In the genomic region with DNA sequence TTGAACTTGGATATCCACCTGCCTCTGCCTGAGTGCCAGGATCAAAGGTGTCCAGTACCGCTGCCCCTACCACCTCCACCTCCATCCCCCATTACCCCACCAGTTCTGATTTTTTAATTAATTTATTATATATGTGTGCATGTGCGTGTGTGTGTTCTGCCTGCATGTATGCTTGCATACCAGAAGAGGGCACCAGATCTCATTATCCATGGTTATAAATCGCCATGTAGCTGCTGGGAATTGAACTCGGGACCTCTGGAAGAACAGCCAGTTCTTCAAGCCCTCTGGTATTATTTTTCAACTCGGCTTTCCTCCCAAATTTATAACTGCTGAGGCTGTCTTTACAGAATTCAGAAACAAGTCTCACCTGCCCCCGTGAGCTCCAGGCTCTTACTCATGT, we compare ENCODE assay signal across 9 mouse cellular contexts. TPM values are rescaled to one million over a fixed set of nuclear protein-coding genes. Genes with fewer than 3 reads are reported as not detected.
A peak's percentile ranks its signal among the peaks of the same experiment; 100 is the strongest.
DNase-seq lines count a peak whose midpoint lies in the region; ATAC-seq and TF ChIP-seq lines count a peak whose summit lies in the region.
"Had no signal": no experiment of that assay in that cellular context is flagged by ENCODE, and none has a peak within 500 bp of the region (broad histone marks: within the 10 kb centered on the region; RNA-seq: fewer than 3 reads in every experiment).

No protein-coding gene starts in this region.

- WGBS in heart, postnatal 0 days = 97% methylated on average over 6 of the region's 6 CpGs
- WGBS in hindbrain, embryonic 12.5 days = 92% methylated on average over 6 of the region's 6 CpGs
- WGBS in midbrain, embryonic 12.5 days = 93% methylated on average over 6 of the region's 6 CpGs

- DNase-seq in heart, postnatal 0 days (ENCODE audit: low spot score) = no peak
- DNase-seq in heart, postnatal 4 days = no peak
- DNase-seq in MEL-GATA-1-ER (ENCODE audit: extremely low read depth, low read depth) (peak; percentile 6), MN1 (ENCODE audit: low spot score) (no peak)
- no peak for DNase-seq in spleen, adult 18-20 months
- no peak for DNase-seq in layer of hippocampus, adult 9-10 months (ENCODE audit: low spot score)
- DNase-seq: lung, postnatal 14 days had no signal

- H3K9me3 ChIP-seq in heart, postnatal 0 days (replicated peaks; ENCODE audit: control insufficient read depth, low read length) = no peaks in the 10 kb centered on the region
- H3K9me3 ChIP-seq in hindbrain, embryonic 12.5 days (replicated peaks) = no peaks in the 10 kb centered on the region
- no peaks in the 10 kb centered on the region for H3K9me3 ChIP-seq in midbrain, embryonic 12.5 days

- no peak for ATAC-seq in heart, postnatal 0 days (ENCODE audit: insufficient read depth, low read depth)
- no peak for ATAC-seq in hindbrain, embryonic 12.5 days (ENCODE audit: low FRiP score)
- no peak for ATAC-seq in midbrain, embryonic 12.5 days (ENCODE audit: low FRiP score, low read depth)

- H3K4me1 ChIP-seq in heart, postnatal 0 days (ENCODE audit: control insufficient read depth, insufficient read depth) = peaks cover 12% of the 10 kb centered on the region
- H3K4me1 ChIP-seq in hindbrain, embryonic 12.5 days = peaks cover 12% of the 10 kb centered on the region
- peaks cover 14% of the 10 kb centered on the region for H3K4me1 ChIP-seq in midbrain, embryonic 12.5 days

- TF ChIP-seq EP300 in heart, postnatal 0 days (IDR thresholded peaks at IDR 0.05; ENCODE audit: low read depth) = no peak

- no peak overlapping the region for H3K27ac ChIP-seq in heart, postnatal 0 days (ENCODE audit: low read depth)
- H3K27ac ChIP-seq in hindbrain, embryonic 12.5 days = no peak overlapping the region
- no peak overlapping the region for H3K27ac ChIP-seq in midbrain, embryonic 12.5 days (replicated peaks)

- no peaks in the 10 kb centered on the region for H3K27me3 ChIP-seq in heart, postnatal 0 days (ENCODE audit: control insufficient read depth, insufficient read depth, low read length)
- no peaks in the 10 kb centered on the region for H3K27me3 ChIP-seq in hindbrain, embryonic 12.5 days
- no peaks in the 10 kb centered on the region for H3K27me3 ChIP-seq in midbrain, embryonic 12.5 days

- peak overlapping the region; percentile 98 for H3K4me2 ChIP-seq in heart, postnatal 0 days (ENCODE audit: low read depth, low read length)
- peak overlapping the region; percentile 88 for H3K4me2 ChIP-seq in hindbrain, embryonic 12.5 days (replicated peaks)
- peak overlapping the region; percentile 69 for H3K4me2 ChIP-seq in midbrain, embryonic 12.5 days (replicated peaks)

- no peak for TF ChIP-seq CTCF in heart, postnatal 0 days (IDR thresholded peaks at IDR 0.05; ENCODE audit: low read depth)

- peak overlapping the region; percentile 95 for H3K4me3 ChIP-seq in heart, postnatal 0 days (ENCODE audit: low read depth, low read length)
- H3K4me3 ChIP-seq in hindbrain, embryonic 12.5 days = 0 out of 2 replicates have a peak overlapping the region, but pooled peaks have one; percentile 88
- H3K4me3 ChIP-seq in midbrain, embryonic 12.5 days = peak overlapping the region; percentile 71; the same call in 1 of the 2 replicates

- peaks cover 25% of the 10 kb centered on the region for H3K36me3 ChIP-seq in heart, postnatal 0 days (replicated peaks; ENCODE audit: control insufficient read depth, insufficient read depth, low read length)
- peaks cover 28% of the 10 kb centered on the region for H3K36me3 ChIP-seq in hindbrain, embryonic 12.5 days
- H3K36me3 ChIP-seq in midbrain, embryonic 12.5 days = peaks cover 42% of the 10 kb centered on the region

- H3K9ac ChIP-seq in heart, postnatal 0 days (replicated peaks; ENCODE audit: low read depth, low read length) = no peak overlapping the region
- no peak overlapping the region for H3K9ac ChIP-seq in hindbrain, embryonic 12.5 days
- H3K9ac ChIP-seq in midbrain, embryonic 12.5 days (replicated peaks) = no peak overlapping the region

RNA-seq across cellular contexts. Expression of gene Wdr4, which starts 8.8 kb away (rescaled TPM):
- 19.9 and 30.8 TPM in 2 replicates for total RNA-seq in heart, postnatal 0 days (2014; rRNA removed; ENCODE audit: low replicate concordance)
- 10.4 and 11.0 TPM in 2 replicates for polyA plus RNA-seq in heart, postnatal 0 days (2015; fragmentation: Nextera tagmentation; extraction: Ambion mirVana)
- total RNA-seq in heart, postnatal 4 days (2021) = 10 to 100 TPM; 15.9 to 16.4 TPM
- 36.2 and 39.0 TPM in 2 replicates for polyA plus RNA-seq in hindbrain, embryonic 12.5 days (2016; fragmentation: Nextera tagmentation; extraction: Ambion mirVana)
- polyA plus RNA-seq in midbrain, embryonic 12.5 days (2016; fragmentation: Nextera tagmentation; extraction: Ambion mirVana) = 42.2 and 43.7 TPM in 2 replicates

RNA-seq across cellular contexts. Expression of gene Ndufv3, which starts 9.0 kb away (rescaled TPM):
- 592 and 689 TPM in 2 replicates for total RNA-seq in heart, postnatal 0 days (2014; rRNA removed; ENCODE audit: low replicate concordance)
- 1,214 and 1,242 TPM in 2 replicates for polyA plus RNA-seq in heart, postnatal 0 days (2015; fragmentation: Nextera tagmentation; extraction: Ambion mirVana)
- 100 to 1,000 TPM; 873 to 920 TPM for total RNA-seq in heart, postnatal 4 days (2021)
- polyA plus RNA-seq in hindbrain, embryonic 12.5 days (2016; fragmentation: Nextera tagmentation; extraction: Ambion mirVana) = 230 and 273 TPM in 2 replicates
- 257 and 265 TPM in 2 replicates for polyA plus RNA-seq in midbrain, embryonic 12.5 days (2016; fragmentation: Nextera tagmentation; extraction: Ambion mirVana)

RNA-seq across cellular contexts. Expression of gene Pknox1, which starts 53.6 kb away (rescaled TPM):
- total RNA-seq in heart, postnatal 0 days (2014; rRNA removed; ENCODE audit: low replicate concordance) = 17.2 and 74.0 TPM in 2 replicates
- 8.2 and 8.7 TPM in 2 replicates for polyA plus RNA-seq in heart, postnatal 0 days (2015; fragmentation: Nextera tagmentation; extraction: Ambion mirVana)
- 10 to 100 TPM; 17.0 to 17.9 TPM for total RNA-seq in heart, postnatal 4 days (2021)
- polyA plus RNA-seq in hindbrain, embryonic 12.5 days (2016; fragmentation: Nextera tagmentation; extraction: Ambion mirVana) = 39.8 and 40.2 TPM in 2 replicates
- 25.2 and 25.7 TPM in 2 replicates for polyA plus RNA-seq in midbrain, embryonic 12.5 days (2016; fragmentation: Nextera tagmentation; extraction: Ambion mirVana)
